Mouse (Mus musculus): ENCODE measurements at regions not wholly inside any gene's neighbourhood (a gene's known extent, or its start where the extent isn't known, plus 50 kb on each side); places are given as distances from the start of the nearest gene placed in this dataset.
"Not testable (repeated sequence)": the region's sequence is repeated elsewhere in the genome, so short reads cannot be mapped to it uniquely, and the experiment has no call there.

DNA sequence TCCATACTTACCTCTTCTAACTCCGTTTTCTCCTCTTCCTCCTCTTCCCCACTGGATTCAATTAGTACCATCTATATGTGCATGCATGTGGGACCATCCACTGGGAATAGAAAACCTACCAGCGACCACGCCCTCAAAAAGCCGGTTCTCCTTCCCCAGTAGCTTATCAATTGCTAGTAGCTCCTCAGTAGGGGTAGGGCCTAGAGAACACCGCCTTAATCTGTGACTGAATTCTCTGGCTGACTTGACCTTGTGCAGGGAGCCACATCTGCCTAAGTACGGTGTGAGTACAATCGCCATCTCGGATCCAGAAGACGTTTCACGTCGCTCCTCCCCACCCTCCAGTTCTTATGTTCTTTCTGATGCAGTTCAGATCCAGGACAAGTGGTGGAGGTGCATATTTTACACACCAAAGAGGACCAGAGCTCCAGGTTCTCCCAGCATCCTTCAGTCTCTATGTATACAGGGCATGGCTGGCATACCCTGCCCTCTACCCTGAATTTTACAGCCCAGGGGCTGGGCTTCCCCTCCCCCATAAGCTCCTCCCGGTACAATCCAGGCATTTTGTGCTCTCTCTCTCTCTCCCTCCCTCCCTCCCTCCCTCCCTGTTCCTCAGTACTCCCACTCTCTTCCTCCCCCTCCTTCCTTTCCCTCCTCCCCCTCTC lies 61.0 kb upstream of the Zfp366 start:
- no peak for DNase-seq (ENCODE audit: extremely low read depth)

DNA sequence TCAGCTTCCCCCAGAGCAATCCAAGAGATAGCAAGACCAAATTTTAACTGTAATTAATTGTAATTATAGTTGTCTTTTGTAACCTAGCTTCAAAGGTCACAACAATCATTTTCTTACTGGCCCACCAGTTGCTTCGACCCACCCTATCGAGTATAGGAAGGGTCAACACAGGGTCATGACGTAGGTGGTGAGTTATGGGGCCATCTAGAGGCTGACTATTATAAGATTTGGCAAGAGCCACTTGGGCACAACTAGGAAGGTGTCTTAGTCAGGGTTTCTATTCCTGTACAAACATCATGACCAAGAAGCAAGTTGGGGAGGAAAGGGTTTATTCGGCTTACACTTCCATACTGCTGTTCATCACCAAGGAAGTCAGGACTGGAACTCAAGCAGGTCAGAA lies 62.1 kb upstream of the Zfp366 start:
- H3K79me2 ChIP-seq (replicated peaks; ENCODE audit: control insufficient read depth, extremely low read depth, insufficient read depth, poor library complexity, severe bottlenecking); in situ Hi-C loops (cut with MboI; ENCODE audit: low pct_ligation_motif_present, low pct_unique_long_range_greater_than_20kb, low sequenced_read_pairs); H3K27ac ChIP-seq (ENCODE audit: insufficient read depth, low read depth); H3K4me2 ChIP-seq (ENCODE audit: insufficient read depth, low read depth, poor library complexity, severe bottlenecking); H3K4me3 ChIP-seq (replicated peaks in 1 of 3; ENCODE audit: low read depth in 2 of 3, low read length in 2 of 3, poor library complexity in 1 of 3); H3K27me3 ChIP-seq (replicated peaks); H3K36me3 ChIP-seq (replicated peaks in 1 of 2; ENCODE audit: control insufficient read depth in 1 of 2, insufficient read depth in 1 of 2, low read length in 1 of 2); DNase-seq (ENCODE audit: extremely low read depth); dilution Hi-C loops (cut with MboI; ENCODE audit: extremely low pct_ligation_motif_present, extremely low pct_unique_long_range_greater_than_20kb, low sequenced_read_pairs); H3K9me3 ChIP-seq (replicated peaks; ENCODE audit: low read length); H3K9ac ChIP-seq (ENCODE audit: insufficient read depth, low read depth): not testable (repeated sequence)
- peaks cover 0 to 13% of the 10 kb centered on the region in 2 experiments; a peak in 2 of 4 replicates for H3K4me1 ChIP-seq (ENCODE audit: control insufficient read depth in 1 of 2, insufficient read depth in 2 of 2)
- TF ChIP-seq CTCF (conservative IDR thresholded peaks at IDR 0.05 in 1 of 2, IDR thresholded peaks at IDR 0.05 in 1 of 2; ENCODE audit: low read depth in 2 of 2, low read length in 2 of 2) (peak in 1 of 2 experiments; percentile 36; a peak in 2 of 4 replicates), RAD21 (IDR thresholded peaks at IDR 0.05; ENCODE audit: low read depth, low read length) (peak; percentile 22)

More for the DNA sequence above, 61.0 kb upstream of the Zfp366 start:
- peaks cover 3% of the 10 kb centered on the region for H3K27me3 ChIP-seq (replicated peaks)
- H3K4me2 ChIP-seq (ENCODE audit: insufficient read depth, low read depth, poor library complexity, severe bottlenecking): no peak overlapping the region
- H3K79me2 ChIP-seq (replicated peaks; ENCODE audit: control insufficient read depth, extremely low read depth, insufficient read depth, poor library complexity, severe bottlenecking): no peaks in the 10 kb centered on the region
- in situ Hi-C loops (cut with MboI; ENCODE audit: low pct_ligation_motif_present, low pct_unique_long_range_greater_than_20kb, low sequenced_read_pairs) (no loop called here), dilution Hi-C loops (cut with MboI; ENCODE audit: extremely low pct_ligation_motif_present, extremely low pct_unique_long_range_greater_than_20kb, low sequenced_read_pairs) (no loop called here)
- H3K36me3 ChIP-seq (replicated peaks in 1 of 2; ENCODE audit: control insufficient read depth in 1 of 2, insufficient read depth in 1 of 2, low read length in 1 of 2): no peaks in the 10 kb centered on the region
- H3K4me3 ChIP-seq (replicated peaks in 1 of 3; ENCODE audit: low read depth in 2 of 3, low read length in 2 of 3, poor library complexity in 1 of 3): no peak overlapping the region
- H3K9me3 ChIP-seq (replicated peaks; ENCODE audit: low read length): no peaks in the 10 kb centered on the region
- H3K9ac ChIP-seq (ENCODE audit: insufficient read depth, low read depth): no peak overlapping the region
- no peak overlapping the region for H3K27ac ChIP-seq (ENCODE audit: insufficient read depth, low read depth)
- peaks cover 0 to 15% of the 10 kb centered on the region in 2 experiments; a peak in 2 of 4 replicates for H3K4me1 ChIP-seq (ENCODE audit: control insufficient read depth in 1 of 2, insufficient read depth in 2 of 2)
- TF ChIP-seq BHLHE40 (IDR thresholded peaks at IDR 0.05; ENCODE audit: low read depth, low read length): no peak
- no peak for TF ChIP-seq RAD21 (IDR thresholded peaks at IDR 0.05; ENCODE audit: low read depth, low read length)
- no peak for TF ChIP-seq NRF1 (IDR thresholded peaks at IDR 0.05; ENCODE audit: low read depth, low read length)
- TF ChIP-seq NELFE (IDR thresholded peaks at IDR 0.05; ENCODE audit: low read depth, low read length): no peak
- TF ChIP-seq POLR2A (IDR thresholded peaks at IDR 0.05; ENCODE audit: low read depth, low read length): no peak
- TF ChIP-seq SMC3 (IDR thresholded peaks at IDR 0.05; ENCODE audit: low read depth, low read length): no peak
- no peak for TF ChIP-seq CHD1 (IDR thresholded peaks at IDR 0.05; ENCODE audit: low read depth, low read length)
- no peak for TF ChIP-seq USF1 (IDR thresholded peaks at IDR 0.05; ENCODE audit: low read depth, low read length)
- no peak for TF ChIP-seq CTCF (conservative IDR thresholded peaks at IDR 0.05 in 1 of 2, IDR thresholded peaks at IDR 0.05 in 1 of 2; ENCODE audit: low read depth in 2 of 2, low read length in 2 of 2)

DNA sequence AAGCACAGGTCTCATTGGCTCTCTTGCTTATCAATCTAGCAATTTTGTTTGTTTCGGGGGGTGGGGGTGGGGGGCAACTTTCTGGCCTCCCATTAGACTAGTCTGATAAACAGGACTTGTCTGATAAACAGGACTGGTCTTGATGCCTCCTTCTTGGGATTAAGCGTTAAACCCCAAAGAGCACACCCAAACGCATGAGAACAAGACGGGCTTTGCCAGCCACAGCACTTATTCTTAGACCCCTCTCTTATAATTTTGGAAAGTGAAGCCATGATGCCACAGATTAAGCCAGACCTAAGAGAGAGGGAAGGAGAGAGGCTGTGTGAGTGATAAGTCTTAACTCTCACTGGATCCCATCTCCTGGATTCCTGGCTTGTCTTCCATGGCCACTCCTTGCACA lies 63.5 kb upstream of the Zfp366 start:
- Histone ChIP-seq H3K4me1 (ENCODE audit: control insufficient read depth in 1 of 2, insufficient read depth in 2 of 2) (peaks cover under 1 to 17% of the 10 kb centered on the region in 2 experiments; a peak in 2 of 4 replicates), H3K27me3 (replicated peaks) (no peaks in the 10 kb centered on the region), H3K4me3 (replicated peaks in 1 of 3; ENCODE audit: low read depth in 2 of 3, low read length in 2 of 3, poor library complexity in 1 of 3) (no peak overlapping the region), H3K9ac (ENCODE audit: insufficient read depth, low read depth) (no peak overlapping the region), H3K27ac (ENCODE audit: insufficient read depth, low read depth) (no peak overlapping the region), H3K79me2 (replicated peaks; ENCODE audit: control insufficient read depth, extremely low read depth, insufficient read depth, poor library complexity, severe bottlenecking) (no peaks in the 10 kb centered on the region), H3K36me3 (replicated peaks in 1 of 2; ENCODE audit: control insufficient read depth in 1 of 2, insufficient read depth in 1 of 2, low read length in 1 of 2) (no peaks in the 10 kb centered on the region), H3K9me3 (replicated peaks; ENCODE audit: low read length) (no peaks in the 10 kb centered on the region), H3K4me2 (ENCODE audit: insufficient read depth, low read depth, poor library complexity, severe bottlenecking) (no peak overlapping the region)
- DNase-seq (ENCODE audit: extremely low read depth): no peak
- TF ChIP-seq ETS1 (conservative IDR thresholded peaks at IDR 0.05; ENCODE audit: low read depth, low read length): no peak
- TF ChIP-seq IRF4 (IDR thresholded peaks at IDR 0.05; ENCODE audit: low read depth, low read length): no peak
- no peak for TF ChIP-seq PAX5 (IDR thresholded peaks at IDR 0.05; ENCODE audit: low read length)
- no peak for TF ChIP-seq ZC3H11A (IDR thresholded peaks at IDR 0.05; ENCODE audit: low read depth, low read length)
- no peak for TF ChIP-seq ZMIZ1 (IDR thresholded peaks at IDR 0.05; ENCODE audit: low read depth, low read length)
- no peak for TF ChIP-seq MYC (IDR thresholded peaks at IDR 0.05; ENCODE audit: low read depth, low read length)
- in situ Hi-C loops (cut with MboI; ENCODE audit: low pct_ligation_motif_present, low pct_unique_long_range_greater_than_20kb, low sequenced_read_pairs) (no loop called here), dilution Hi-C loops (cut with MboI; ENCODE audit: extremely low pct_ligation_motif_present, extremely low pct_unique_long_range_greater_than_20kb, low sequenced_read_pairs) (no loop called here)
